In the genomic region with DNA sequence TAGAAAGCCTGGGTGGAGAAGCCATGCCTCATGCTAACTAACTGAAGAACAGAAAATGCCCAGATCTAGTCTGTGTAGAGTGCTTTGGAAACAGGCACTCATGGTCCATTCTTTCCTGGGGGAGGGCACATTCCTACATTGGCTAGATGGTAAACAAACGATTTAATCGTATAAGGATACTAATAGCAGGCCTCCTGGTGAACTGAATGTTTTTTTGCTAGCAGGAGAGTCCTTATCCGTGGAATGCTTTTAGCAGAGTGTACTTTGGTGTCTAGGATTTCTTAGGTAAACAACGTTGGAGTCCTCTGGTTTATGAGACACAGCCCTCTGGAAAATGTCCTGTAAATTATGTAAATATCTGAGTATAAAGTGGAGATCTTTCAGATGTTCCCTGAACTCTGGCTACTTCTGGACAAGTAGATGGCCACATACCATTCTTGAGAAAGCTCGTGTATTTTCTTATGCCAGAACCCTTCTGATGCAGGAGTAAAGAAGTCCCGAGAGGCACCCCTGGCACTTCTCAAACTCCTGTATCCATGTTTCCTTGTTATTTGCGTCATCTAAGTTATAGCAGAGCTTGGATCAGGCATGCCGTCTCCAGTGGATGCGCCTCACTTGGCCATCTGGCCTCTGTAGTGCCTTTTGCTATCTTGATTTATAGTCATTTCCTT, we compare ENCODE assay signal across 21 mouse cellular contexts.
DNase-seq lines count a peak whose midpoint lies in the region; ATAC-seq lines count a peak whose summit lies in the region.
"Had no signal": no experiment of that assay in that cellular context is flagged by ENCODE, and none has a peak within 500 bp of the region (broad histone marks: within the 10 kb centered on the region; RNA-seq: fewer than 3 reads in every experiment).

No protein-coding gene starts in this region.

- H3K4me1 ChIP-seq in intestine, embryonic 16.5 days (ENCODE audit: control insufficient read depth, insufficient read depth, low read length): no peaks in the 10 kb centered on the region; the same call in 1 of the 2 replicates
- peaks cover 13% of the 10 kb centered on the region for H3K4me1 ChIP-seq in lung, embryonic 15.5 days
- peaks cover 9% of the 10 kb centered on the region; the same call in 1 of the 2 replicates for H3K4me1 ChIP-seq in stomach, embryonic 14.5 days (ENCODE audit: control insufficient read depth, insufficient read depth, low read length)
- no peaks in the 10 kb centered on the region for H3K4me1 ChIP-seq in forebrain, embryonic 15.5 days
- H3K4me1 ChIP-seq: forebrain, embryonic 13.5 days; heart, embryonic 10.5 days; midbrain, embryonic 15.5 days; neural tube, embryonic 15.5 days had no signal

- no peaks in the 10 kb centered on the region for H3K36me3 ChIP-seq in intestine, embryonic 16.5 days (ENCODE audit: control insufficient read depth, insufficient read depth, low read length)
- no peaks in the 10 kb centered on the region for H3K36me3 ChIP-seq in lung, embryonic 15.5 days
- no peaks in the 10 kb centered on the region for H3K36me3 ChIP-seq in stomach, embryonic 14.5 days (ENCODE audit: control insufficient read depth, insufficient read depth, low read length)
- no peaks in the 10 kb centered on the region for H3K36me3 ChIP-seq in forebrain, embryonic 15.5 days
- H3K36me3 ChIP-seq: heart, embryonic 10.5 days; midbrain, embryonic 15.5 days; neural tube, embryonic 15.5 days had no signal

- 28% methylated on average over 9 of the region's 9 CpGs for WGBS in intestine, embryonic 16.5 days
- WGBS in lung, embryonic 15.5 days: 17% methylated on average over 9 of the region's 9 CpGs
- 28% methylated on average over 9 of the region's 9 CpGs for WGBS in stomach, embryonic 14.5 days
- 90% methylated on average over 9 of the region's 9 CpGs for WGBS in forebrain, embryonic 15.5 days

- H3K27ac ChIP-seq in intestine, embryonic 16.5 days (ENCODE audit: low read length): 0 out of 2 replicates have a peak overlapping the region, but pooled peaks have one; percentile 3
- peak overlapping the region; percentile 57; the same call in 1 of the 2 replicates for H3K27ac ChIP-seq in lung, embryonic 15.5 days
- H3K27ac ChIP-seq in stomach, embryonic 14.5 days (ENCODE audit: low read length): peak overlapping the region; percentile 35; the same call in 1 of the 2 replicates
- H3K27ac ChIP-seq in forebrain, embryonic 15.5 days (replicated peaks): no peak overlapping the region
- H3K27ac ChIP-seq: forebrain, embryonic 13.5 days; heart, embryonic 10.5 days; layer of hippocampus, adult 2 months; midbrain, embryonic 15.5 days; neural tube, embryonic 15.5 days had no signal

- peak; percentile 64 for ATAC-seq in intestine, embryonic 16.5 days
- ATAC-seq in lung, embryonic 15.5 days (ENCODE audit: borderline replicate concordance, extremely low read depth, low FRiP score, low TSS enrichment): peak; percentile 74; the same call in 1 of the 2 replicates
- ATAC-seq in stomach, embryonic 14.5 days (ENCODE audit: insufficient number of reproducible peaks, insufficient read depth, low FRiP score, low read depth): peak; percentile 69
- no peak for ATAC-seq in forebrain, embryonic 15.5 days (replicated peaks)
- ATAC-seq: forebrain, embryonic 13.5 days; midbrain, embryonic 15.5 days had no signal

- peak; percentile 32 for DNase-seq in kidney, postnatal 10 days
- no peak for DNase-seq in kidney, adult 18-20 months
- DNase-seq in left cerebral cortex, adult 8-10 months (ENCODE audit: low spot score in 2 of 2): no peak
- no peak for DNase-seq in natural killer cell, adult 2 months (ENCODE audit: low spot score in 2 of 2)
- DNase-seq: cerebellum, adult 18-20 months; cerebellum, postnatal 36 days; gastrocnemius, postnatal 36 days; heart, postnatal 10 days; left cerebral cortex, postnatal 4 days; liver had no signal

- no peak overlapping the region for H3K4me2 ChIP-seq in intestine, embryonic 16.5 days (ENCODE audit: low read depth, low read length)
- 0 out of 2 replicates have a peak overlapping the region, but pooled peaks have one; percentile 9 for H3K4me2 ChIP-seq in lung, embryonic 15.5 days
- H3K4me2 ChIP-seq in stomach, embryonic 14.5 days (replicated peaks; ENCODE audit: low read depth, low read length): no peak overlapping the region
- H3K4me2 ChIP-seq in forebrain, embryonic 15.5 days (replicated peaks): no peak overlapping the region
- H3K4me2 ChIP-seq: forebrain, embryonic 13.5 days; midbrain, embryonic 15.5 days; neural tube, embryonic 15.5 days had no signal

- H3K9ac ChIP-seq in intestine, embryonic 16.5 days (ENCODE audit: low read depth, low read length): no peak overlapping the region
- no peak overlapping the region for H3K9ac ChIP-seq in lung, embryonic 15.5 days
- no peak overlapping the region for H3K9ac ChIP-seq in stomach, embryonic 14.5 days (replicated peaks; ENCODE audit: low read depth, low read length)
- no peak overlapping the region for H3K9ac ChIP-seq in forebrain, embryonic 15.5 days (replicated peaks)
- H3K9ac ChIP-seq: forebrain, embryonic 13.5 days; midbrain, embryonic 15.5 days; neural tube, embryonic 15.5 days had no signal

- H3K4me3 ChIP-seq in intestine, embryonic 16.5 days (ENCODE audit: low read length): no peak overlapping the region
- H3K4me3 ChIP-seq in lung, embryonic 15.5 days: no peak overlapping the region
- no peak overlapping the region for H3K4me3 ChIP-seq in stomach, embryonic 14.5 days (ENCODE audit: low read depth, low read length)
- no peak overlapping the region for H3K4me3 ChIP-seq in forebrain, embryonic 15.5 days
- H3K4me3 ChIP-seq: erythroblast, embryonic 14.5 days; forebrain, embryonic 13.5 days; heart, embryonic 10.5 days; layer of hippocampus, adult 2 months; midbrain, embryonic 15.5 days; myocyte; neural tube, embryonic 15.5 days had no signal

- no peaks in the 10 kb centered on the region for H3K27me3 ChIP-seq in intestine, embryonic 16.5 days (replicated peaks; ENCODE audit: control insufficient read depth, insufficient read depth, low read length)
- H3K27me3 ChIP-seq in lung, embryonic 15.5 days: no peaks in the 10 kb centered on the region
- H3K27me3 ChIP-seq in stomach, embryonic 14.5 days (ENCODE audit: control insufficient read depth, insufficient read depth, low read length): no peaks in the 10 kb centered on the region
- H3K27me3 ChIP-seq in forebrain, embryonic 15.5 days: no peaks in the 10 kb centered on the region
- H3K27me3 ChIP-seq: forebrain, embryonic 13.5 days; midbrain, embryonic 15.5 days; neural tube, embryonic 15.5 days had no signal

- H3K9me3 ChIP-seq in intestine, embryonic 16.5 days (ENCODE audit: control insufficient read depth, low read length): no peaks in the 10 kb centered on the region
- H3K9me3 ChIP-seq in lung, embryonic 15.5 days: no peaks in the 10 kb centered on the region
- H3K9me3 ChIP-seq in stomach, embryonic 14.5 days (ENCODE audit: control insufficient read depth, low read depth, low read length): no peaks in the 10 kb centered on the region
- H3K9me3 ChIP-seq in forebrain, embryonic 15.5 days: no peaks in the 10 kb centered on the region
- H3K9me3 ChIP-seq: heart, embryonic 10.5 days; midbrain, embryonic 15.5 days; neural tube, embryonic 15.5 days had no signal
